Mouse (Mus musculus): ENCODE measurements at regions not wholly inside any gene's neighbourhood (a gene's known extent, or its start where the extent isn't known, plus 50 kb on each side); places are given as distances from the start of the nearest gene placed in this dataset.
"Not testable (repeated sequence)": the region's sequence is repeated elsewhere in the genome, so short reads cannot be mapped to it uniquely, and the experiment has no call there.

DNA sequence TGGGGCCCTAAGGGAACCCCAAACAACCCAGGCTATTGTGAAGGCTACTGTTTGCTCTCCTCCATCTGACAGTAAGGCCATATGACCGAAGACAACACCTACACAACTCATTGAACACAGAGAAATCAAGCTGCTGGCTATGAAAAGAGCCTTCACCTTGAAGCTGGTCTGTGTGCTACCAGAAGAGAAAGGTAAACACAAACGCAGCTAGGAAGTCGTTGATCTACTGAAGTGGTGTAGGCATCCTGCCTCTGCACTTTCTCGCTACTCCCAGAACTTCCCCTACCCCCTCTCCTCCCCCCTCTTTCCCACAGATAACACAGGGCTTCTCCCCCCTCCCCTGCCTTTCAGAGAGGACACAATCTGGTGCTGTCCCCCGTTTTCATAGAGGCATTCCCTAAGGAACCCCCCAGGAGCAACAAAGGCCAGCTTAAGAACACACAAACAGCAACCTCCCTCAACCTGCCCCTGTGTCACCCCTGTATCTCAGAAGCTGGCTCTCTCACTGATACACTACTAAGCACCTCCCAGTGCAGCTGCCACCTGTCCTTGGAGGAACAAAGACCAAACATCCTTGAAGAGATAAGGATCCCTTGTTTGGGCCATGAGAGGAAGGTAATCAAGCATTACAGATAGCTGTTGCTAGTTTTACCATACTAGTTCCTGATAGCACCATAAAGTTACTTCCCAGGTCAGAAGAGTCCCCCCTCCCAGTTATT, 368.2 kb upstream of the Pkdcc start:
- no peak for ATAC-seq (replicated peaks)
- Histone ChIP-seq H3K4me3 (no peak overlapping the region), H3K27ac (replicated peaks) (no peak overlapping the region), H3K36me3 (no peaks in the 10 kb centered on the region), H3K4me2 (replicated peaks) (no peak overlapping the region), H3K27me3 (no peaks in the 10 kb centered on the region), H3K4me1 (no peaks in the 10 kb centered on the region), H3K9me3 (no peaks in the 10 kb centered on the region), H3K9ac (replicated peaks) (no peak overlapping the region)
- WGBS = 69% methylated on average over 5 of the region's 5 CpGs

DNA sequence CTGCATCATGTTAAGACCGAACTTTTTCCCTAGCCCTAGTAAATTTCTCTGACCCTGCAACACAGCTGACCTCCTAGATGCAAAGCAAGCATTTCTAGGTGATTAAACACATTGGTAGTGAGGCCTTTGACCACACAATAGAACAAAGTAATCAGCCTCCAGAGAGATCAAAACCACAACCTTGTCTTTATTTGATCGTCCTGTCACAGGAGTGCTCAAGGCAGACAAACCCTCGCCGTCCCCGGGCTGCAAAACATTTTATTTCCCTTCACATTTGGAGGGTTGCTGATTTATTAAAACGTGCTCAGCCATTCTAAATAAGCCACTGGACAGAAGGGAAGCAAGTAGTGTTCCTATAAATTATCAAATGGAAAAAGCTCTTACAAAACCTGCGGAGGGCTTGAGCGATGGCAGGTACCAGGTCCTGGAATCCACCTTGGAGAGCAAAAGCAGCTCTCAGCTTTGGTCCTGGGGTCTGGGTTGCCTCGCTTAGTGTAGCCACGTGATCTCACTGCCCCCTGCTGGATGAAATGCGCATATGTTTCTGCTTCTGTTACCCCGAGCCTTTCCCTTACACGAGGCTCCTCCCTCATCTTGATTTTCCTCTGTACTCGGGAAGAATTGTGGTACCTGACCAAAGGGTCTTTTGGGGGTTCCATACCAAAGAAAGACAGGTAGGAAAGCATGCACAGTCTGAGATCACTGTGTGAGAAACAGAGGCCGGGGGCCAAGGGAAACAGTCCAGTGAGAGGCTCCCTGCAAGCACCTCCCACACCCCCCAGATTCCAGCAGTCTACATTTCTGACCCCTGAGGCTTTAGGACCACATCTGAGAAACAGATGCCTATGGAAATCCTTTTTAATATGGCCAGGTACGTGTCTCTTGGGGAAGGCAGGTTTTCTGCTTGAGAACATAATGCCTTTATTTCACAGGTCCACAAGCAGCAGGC, 357.6 kb upstream of the Pkdcc start:
- peak; percentile 98 for ATAC-seq (replicated peaks)
- no peaks in the 10 kb centered on the region for H3K27me3 ChIP-seq
- peak overlapping the region; percentile 42 for H3K4me2 ChIP-seq (replicated peaks)
- 0 out of 2 replicates have a peak overlapping the region, but pooled peaks have one; percentile 31 for H3K9ac ChIP-seq (replicated peaks)
- no peaks in the 10 kb centered on the region for H3K36me3 ChIP-seq
- H3K9me3 ChIP-seq = no peaks in the 10 kb centered on the region
- 11% methylated on average over 16 of the region's 16 CpGs for WGBS
- no peak overlapping the region for H3K27ac ChIP-seq (replicated peaks)
- H3K4me1 ChIP-seq = peaks cover 6% of the 10 kb centered on the region
- no peak overlapping the region for H3K4me3 ChIP-seq

DNA sequence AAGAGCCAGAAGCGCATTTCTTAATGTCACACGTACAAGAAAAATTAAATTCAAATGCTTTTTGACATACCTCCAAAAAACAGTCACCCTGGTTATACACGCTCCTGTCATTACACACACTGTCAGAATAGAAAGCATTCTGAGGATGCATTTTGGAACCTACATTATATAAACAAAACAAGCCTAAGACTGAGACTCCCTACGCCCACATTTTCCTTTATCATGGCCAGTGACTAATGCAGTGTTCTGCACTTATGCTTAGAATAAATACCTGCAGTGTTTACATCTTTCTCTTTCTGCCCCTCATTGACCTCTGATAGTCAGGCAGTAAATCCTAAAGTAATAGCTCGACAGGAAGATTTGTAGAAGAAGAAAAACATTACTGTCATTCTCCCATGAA, 354.7 kb upstream of the Pkdcc start:
- no peaks in the 10 kb centered on the region for H3K27me3 ChIP-seq
- WGBS = 75% methylated on average over 5 of the region's 5 CpGs

DNA sequence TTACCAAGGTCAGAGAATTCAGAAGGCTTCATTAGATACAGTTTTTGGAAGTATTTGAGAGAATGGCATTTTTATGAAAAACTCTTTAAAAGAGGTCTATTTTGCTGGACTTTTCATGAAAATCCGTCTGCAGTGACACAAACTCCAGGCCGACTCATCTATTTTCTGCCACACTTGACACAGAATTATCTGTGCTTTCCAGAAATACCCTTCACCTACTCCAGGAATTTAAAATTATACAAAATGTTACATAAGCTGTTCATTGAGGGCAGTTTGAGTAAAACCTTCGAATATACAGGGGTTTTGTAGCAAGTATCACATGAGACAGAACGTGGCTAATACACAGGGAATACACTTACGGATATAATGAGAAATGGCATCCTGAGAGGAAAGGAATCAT, 354.1 kb upstream of the Pkdcc start:
- Histone ChIP-seq H3K4me2 (replicated peaks) (no peak overlapping the region), H3K36me3 (no peaks in the 10 kb centered on the region), H3K9ac (replicated peaks) (no peak overlapping the region), H3K27me3 (no peaks in the 10 kb centered on the region), H3K4me1 (peaks cover 6% of the 10 kb centered on the region), H3K4me3 (no peak overlapping the region), H3K9me3 (no peaks in the 10 kb centered on the region), H3K27ac (replicated peaks) (no peak overlapping the region)
- 89% methylated on average over 5 of the region's 5 CpGs for WGBS
- no peak for ATAC-seq (replicated peaks)

More for the DNA sequence above, 354.7 kb upstream of the Pkdcc start:
- Histone ChIP-seq H3K4me2 (replicated peaks) (no peak overlapping the region), H3K4me3 (no peak overlapping the region), H3K36me3 (no peaks in the 10 kb centered on the region), H3K9ac (replicated peaks) (no peak overlapping the region), H3K4me1 (peaks cover 6% of the 10 kb centered on the region), H3K9me3 (no peaks in the 10 kb centered on the region), H3K27ac (replicated peaks) (no peak overlapping the region)
- ATAC-seq (replicated peaks) = no peak

DNA sequence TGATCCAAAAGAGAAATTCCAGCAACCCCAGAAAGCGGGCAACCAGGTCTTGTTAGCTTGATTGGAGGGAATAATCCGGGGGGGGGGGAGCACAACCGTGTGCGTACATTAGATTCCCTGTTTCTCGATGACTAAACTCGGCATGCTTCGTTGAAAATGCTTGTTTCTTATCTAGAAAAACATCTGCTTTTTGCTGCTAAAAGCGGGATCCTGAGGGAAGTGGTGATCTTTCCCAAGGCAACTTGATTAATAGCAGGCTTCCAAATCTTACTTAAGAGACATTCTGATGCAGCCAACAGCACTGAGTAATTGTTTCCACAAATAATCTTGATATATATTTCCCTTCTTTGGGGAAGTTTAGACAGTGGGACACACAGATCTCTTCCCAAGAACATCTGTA, 338.0 kb upstream of the Pkdcc start:
- Histone ChIP-seq H3K4me2 (replicated peaks) (no peak overlapping the region), H3K27ac (replicated peaks) (no peak overlapping the region), H3K36me3 (no peaks in the 10 kb centered on the region), H3K4me1 (no peaks in the 10 kb centered on the region), H3K27me3 (no peaks in the 10 kb centered on the region), H3K9ac (replicated peaks) (no peak overlapping the region), H3K9me3 (no peaks in the 10 kb centered on the region), H3K4me3 (no peak overlapping the region)
- ATAC-seq (replicated peaks) = no peak
- 91% methylated on average over 8 of the region's 8 CpGs for WGBS

DNA sequence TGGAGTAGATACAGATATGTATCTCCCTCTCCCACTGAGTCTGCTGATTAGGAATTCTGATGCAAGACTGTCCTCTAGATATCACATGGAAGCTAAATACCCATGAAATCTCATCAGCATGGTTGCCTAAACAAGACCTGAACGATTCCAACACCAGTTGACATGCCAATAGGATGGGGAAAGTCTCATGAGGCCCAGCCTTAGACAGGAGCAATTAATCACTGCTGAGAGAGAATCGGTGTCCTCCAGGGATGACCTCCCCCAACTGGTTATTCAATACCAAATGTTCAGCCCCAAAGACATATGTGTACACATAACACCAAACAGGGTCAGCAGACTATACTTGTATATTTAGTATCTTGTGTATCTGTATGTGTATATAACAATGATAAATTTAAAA, 314.5 kb upstream of the Pkdcc start:
- WGBS = 63% methylated on average over 2 of the region's 2 CpGs
- Histone ChIP-seq H3K9me3 (no peaks in the 10 kb centered on the region), H3K4me1 (no peaks in the 10 kb centered on the region), H3K27ac (replicated peaks) (no peak overlapping the region), H3K36me3 (no peaks in the 10 kb centered on the region), H3K27me3 (no peaks in the 10 kb centered on the region), H3K4me2 (replicated peaks) (no peak overlapping the region), H3K4me3 (no peak overlapping the region), H3K9ac (replicated peaks) (no peak overlapping the region)
- no peak for ATAC-seq (replicated peaks)

DNA sequence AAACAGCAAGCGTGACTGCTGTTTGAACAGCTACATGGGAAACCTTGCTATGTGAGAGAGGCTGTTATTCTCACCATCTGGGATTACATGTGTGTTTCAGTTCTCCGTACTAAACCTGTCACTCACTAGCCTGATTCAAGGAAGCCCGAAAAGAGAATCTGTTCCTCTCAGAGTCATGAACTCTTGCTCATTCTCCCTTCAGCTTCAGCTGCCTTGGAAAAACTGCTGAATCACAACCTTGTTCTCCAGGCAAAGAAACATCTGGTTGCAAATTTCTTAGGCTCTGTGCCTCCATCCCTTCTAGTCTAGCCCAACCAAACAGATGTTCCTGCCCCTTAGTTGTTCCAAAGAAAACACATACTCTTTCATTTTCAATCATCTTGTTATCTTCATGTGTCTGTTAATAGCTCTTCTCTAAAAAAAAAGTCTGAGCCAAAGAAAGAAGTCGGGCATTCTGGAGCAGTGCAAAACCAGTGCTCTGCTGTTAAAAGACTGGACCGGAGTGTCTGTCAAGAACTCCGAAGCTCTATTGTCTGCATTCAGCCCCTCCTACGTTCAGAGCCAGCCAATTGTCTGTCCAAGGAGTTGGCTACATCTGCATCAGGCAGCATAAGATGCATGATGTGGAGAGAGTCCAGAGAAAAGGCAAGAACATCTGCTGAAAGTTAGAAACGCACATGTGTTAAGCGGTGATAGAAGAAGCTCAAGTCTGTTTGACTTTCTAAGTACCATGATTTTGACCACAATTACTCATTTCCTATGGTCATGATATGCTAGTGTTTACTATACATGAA, 313.8 kb upstream of the Pkdcc start:
- peak overlapping the region; percentile 25; the same call in 1 of the 2 replicates for H3K27ac ChIP-seq (replicated peaks)
- no peaks in the 10 kb centered on the region for H3K36me3 ChIP-seq
- 0 out of 2 replicates have a peak, but pooled peaks have one; percentile 63 for ATAC-seq (replicated peaks)
- no peaks in the 10 kb centered on the region for H3K4me1 ChIP-seq
- H3K4me2 ChIP-seq (replicated peaks) = no peak overlapping the region
- no peak overlapping the region for H3K9ac ChIP-seq (replicated peaks)
- H3K27me3 ChIP-seq = no peaks in the 10 kb centered on the region
- H3K4me3 ChIP-seq = no peak overlapping the region
- 63% methylated on average over 9 of the region's 9 CpGs for WGBS
- no peaks in the 10 kb centered on the region for H3K9me3 ChIP-seq

DNA sequence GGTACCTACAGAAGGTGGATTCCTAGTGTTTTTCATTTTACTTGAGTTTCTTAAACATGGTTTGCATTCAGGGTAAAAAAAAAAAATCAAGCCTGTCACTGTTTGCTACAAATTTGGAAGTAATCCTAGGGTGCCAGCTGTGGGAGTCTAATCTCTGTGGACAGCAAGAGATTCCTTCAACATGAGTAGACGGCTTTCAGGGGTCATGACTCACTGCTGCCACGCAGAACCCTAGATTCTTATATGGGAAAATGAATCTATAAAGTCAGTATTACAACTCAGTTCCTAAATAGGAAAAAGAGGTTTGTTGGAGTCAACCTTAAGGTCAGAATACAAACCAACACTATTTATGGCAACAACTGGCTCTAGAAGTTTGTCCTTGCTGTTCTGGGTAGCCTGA, 310.1 kb upstream of the Pkdcc start:
- Histone ChIP-seq H3K4me1 (no peaks in the 10 kb centered on the region), H3K27ac (replicated peaks) (no peak overlapping the region), H3K9me3 (no peaks in the 10 kb centered on the region), H3K4me3 (no peak overlapping the region), H3K36me3 (no peaks in the 10 kb centered on the region), H3K27me3 (no peaks in the 10 kb centered on the region), H3K9ac (replicated peaks) (no peak overlapping the region), H3K4me2 (replicated peaks) (no peak overlapping the region)
- WGBS = 92% methylated on average over 2 of the region's 2 CpGs
- no peak for ATAC-seq (replicated peaks)

DNA sequence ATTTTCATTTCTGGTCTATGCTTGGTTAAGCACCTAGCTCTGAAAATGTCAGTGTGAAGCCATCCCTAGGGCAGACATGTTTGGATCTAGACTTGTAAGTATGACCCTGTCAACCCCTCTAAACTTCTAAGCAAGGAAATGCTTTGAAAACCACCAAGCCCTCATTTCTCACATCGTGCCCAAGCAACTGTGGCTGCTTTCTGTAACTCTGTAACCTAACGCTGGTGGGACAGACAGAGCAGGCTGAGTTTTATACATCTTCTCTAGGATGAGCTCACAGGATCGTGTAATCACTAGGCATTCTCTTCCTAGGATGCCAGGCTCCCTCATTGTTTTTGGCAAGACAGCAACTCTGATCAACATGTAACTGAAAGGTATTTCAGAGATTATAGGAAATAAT, 309.6 kb upstream of the Pkdcc start:
- Histone ChIP-seq H3K27me3 (no peaks in the 10 kb centered on the region), H3K36me3 (no peaks in the 10 kb centered on the region), H3K9me3 (no peaks in the 10 kb centered on the region), H3K9ac (replicated peaks) (no peak overlapping the region), H3K4me3 (no peak overlapping the region), H3K4me1 (no peaks in the 10 kb centered on the region), H3K4me2 (replicated peaks) (no peak overlapping the region), H3K27ac (replicated peaks) (no peak overlapping the region)
- no peak for ATAC-seq (replicated peaks)
- 85% methylated on average over 3 of the region's 3 CpGs for WGBS

DNA sequence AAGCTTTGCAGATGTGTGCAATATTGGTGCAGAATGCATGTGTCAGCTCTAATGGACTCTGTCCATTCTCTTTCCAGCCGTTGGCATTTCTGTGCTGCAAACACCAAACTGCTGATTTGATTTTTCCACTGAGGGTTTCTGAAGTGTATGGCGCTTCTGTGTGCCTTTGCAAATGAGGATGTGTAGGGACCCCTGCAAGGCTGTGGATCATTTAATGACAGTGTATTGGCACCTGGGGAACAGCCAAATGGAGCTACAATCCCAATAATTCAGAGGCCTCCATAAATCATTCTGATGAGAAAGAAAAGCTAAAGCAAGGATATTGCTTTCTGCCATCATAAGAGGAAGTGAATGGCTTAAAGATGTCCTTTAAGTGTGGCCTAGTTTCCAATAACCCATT, 305.9 kb upstream of the Pkdcc start:
- ATAC-seq (replicated peaks) = no peak
- Histone ChIP-seq H3K4me3 (no peak overlapping the region), H3K4me1 (no peaks in the 10 kb centered on the region), H3K27ac (replicated peaks) (no peak overlapping the region), H3K9me3 (no peaks in the 10 kb centered on the region), H3K27me3 (no peaks in the 10 kb centered on the region), H3K9ac (replicated peaks) (no peak overlapping the region), H3K36me3 (no peaks in the 10 kb centered on the region), H3K4me2 (replicated peaks) (no peak overlapping the region)
- 55% methylated on average over 2 of the region's 2 CpGs for WGBS

DNA sequence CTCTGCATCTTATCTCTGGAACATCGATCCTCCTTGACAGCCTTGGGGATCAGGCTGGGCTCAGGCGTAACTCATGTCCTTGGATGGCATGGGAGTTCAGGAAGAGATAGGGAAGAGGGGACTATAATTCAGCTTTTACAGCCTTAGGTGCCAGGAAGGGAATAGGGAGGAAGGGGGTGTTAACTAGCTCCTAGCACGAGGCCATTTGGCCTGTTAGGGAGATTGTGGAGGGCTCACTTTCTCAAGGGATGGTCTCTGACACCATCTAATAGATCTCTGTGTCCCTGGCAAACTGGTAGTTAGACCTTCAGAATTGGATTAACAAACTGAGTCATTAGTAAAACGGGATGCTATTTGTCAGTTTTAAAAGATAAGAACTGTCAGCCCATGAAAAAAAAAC, 292.1 kb upstream of the Pkdcc start:
- not testable (repeated sequence) for H3K9me3 ChIP-seq; H3K9ac ChIP-seq (replicated peaks); ATAC-seq (replicated peaks); H3K36me3 ChIP-seq; H3K27ac ChIP-seq (replicated peaks); H3K4me1 ChIP-seq; H3K4me3 ChIP-seq; H3K27me3 ChIP-seq; H3K4me2 ChIP-seq (replicated peaks)
- WGBS = 90% methylated on average over 4 of the region's 4 CpGs

DNA sequence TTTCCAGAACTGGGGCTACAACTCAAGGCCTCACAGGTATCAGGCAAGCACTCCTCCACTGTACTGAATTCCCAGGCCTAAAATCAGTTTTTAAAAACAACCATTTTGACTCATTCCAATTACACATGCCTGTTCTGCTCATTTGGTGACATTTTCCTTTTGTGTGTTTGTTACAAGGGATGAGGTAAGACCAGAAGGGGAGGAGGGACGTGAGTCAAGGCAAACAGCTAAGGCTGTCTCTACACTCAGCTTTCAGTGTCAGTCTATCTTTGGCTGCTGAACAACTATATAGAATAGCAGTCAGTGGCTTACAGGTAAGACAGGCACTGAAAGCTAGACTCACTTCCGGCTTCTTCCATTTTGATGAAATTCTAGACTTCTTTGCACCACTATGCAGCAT, 289.3 kb upstream of the Pkdcc start:
- 65% methylated on average over 2 of the region's 2 CpGs for WGBS
- ATAC-seq (replicated peaks) = no peak
- H3K4me3 ChIP-seq = no peak overlapping the region
- H3K4me1 ChIP-seq = peaks cover 7% of the 10 kb centered on the region; the same call in 1 of the 2 replicates
- no peaks in the 10 kb centered on the region for H3K9me3 ChIP-seq
- no peaks in the 10 kb centered on the region for H3K27me3 ChIP-seq
- no peak overlapping the region for H3K9ac ChIP-seq (replicated peaks)
- no peak overlapping the region for H3K4me2 ChIP-seq (replicated peaks)
- H3K36me3 ChIP-seq = no peaks in the 10 kb centered on the region
- H3K27ac ChIP-seq (replicated peaks) = no peak overlapping the region

Data from forebrain, embryonic 15.5 days (tissue).